18 mouse cellular contexts compared by ENCODE assay signal in the genomic region with DNA sequence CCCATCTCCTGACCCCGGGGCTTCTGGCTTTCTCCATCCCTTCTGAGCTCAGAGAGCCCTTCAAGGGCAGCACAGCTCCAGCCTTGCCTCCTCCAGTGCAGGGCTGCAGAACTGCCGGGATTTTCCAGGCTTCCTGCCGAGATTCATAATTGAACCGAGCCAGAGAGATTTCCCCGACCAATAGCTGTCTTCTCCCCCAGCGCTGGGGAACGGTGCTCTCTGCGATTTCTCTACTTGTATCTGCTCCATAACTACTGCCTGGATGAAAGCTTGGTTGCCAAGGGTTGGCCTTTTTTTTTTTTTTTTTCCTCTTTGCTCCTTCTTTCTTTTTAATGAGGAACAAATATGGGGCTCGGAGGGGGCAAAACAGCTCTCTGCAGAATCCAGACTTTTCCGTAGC. TPM values are rescaled to one million over a fixed set of nuclear protein-coding genes. Genes with fewer than 3 reads are reported as not detected.
DNase-seq lines count a peak whose midpoint lies in the region; ATAC-seq and TF ChIP-seq lines count a peak whose summit lies in the region.
"Had no signal": no experiment of that assay in that cellular context is flagged by ENCODE, and none has a peak within 500 bp of the region (broad histone marks: within the 10 kb centered on the region; RNA-seq: fewer than 3 reads in every experiment).

No protein-coding gene starts in this region.

- no peak overlapping the region for H3K9ac ChIP-seq in hindbrain, embryonic 14.5 days
- H3K9ac ChIP-seq in hindbrain, postnatal 0 days (replicated peaks; ENCODE audit: low read length): no peak overlapping the region
- H3K9ac ChIP-seq in neural tube, embryonic 15.5 days (replicated peaks): no peak overlapping the region
- H3K9ac ChIP-seq: heart, embryonic 12.5 days; lung, embryonic 14.5 days had no signal

- ATAC-seq in hindbrain, embryonic 14.5 days (ENCODE audit: low FRiP score): no peak
- ATAC-seq in hindbrain, postnatal 0 days: peak; percentile 46
- ATAC-seq in neural tube, embryonic 15.5 days (ENCODE audit: low FRiP score): no peak
- ATAC-seq in granulocyte monocyte progenitor cell, adult 5-6 weeks (replicated peaks; ENCODE audit: poor library complexity, severe bottlenecking): no peak
- ATAC-seq: intestine, postnatal 0 days had no signal

- H3K9me3 ChIP-seq in hindbrain, embryonic 14.5 days (ENCODE audit: control insufficient read depth, low read length): no peaks in the 10 kb centered on the region
- no peaks in the 10 kb centered on the region for H3K9me3 ChIP-seq in hindbrain, embryonic 10.5 days
- H3K9me3 ChIP-seq in hindbrain, postnatal 0 days (ENCODE audit: low read length): no peaks in the 10 kb centered on the region
- H3K9me3 ChIP-seq in neural tube, embryonic 15.5 days (replicated peaks): no peaks in the 10 kb centered on the region
- H3K9me3 ChIP-seq: heart, embryonic 12.5 days had no signal

- no peak for TF ChIP-seq CTCF in hindbrain, postnatal 0 days (IDR thresholded peaks at IDR 0.05; ENCODE audit: low read depth)

- H3K4me1 ChIP-seq in hindbrain, embryonic 14.5 days (replicated peaks; ENCODE audit: control insufficient read depth, insufficient read depth, low read length): peaks cover 59% of the 10 kb centered on the region
- H3K4me1 ChIP-seq in hindbrain, embryonic 10.5 days (replicated peaks): peaks cover 39% of the 10 kb centered on the region
- peaks cover 25% of the 10 kb centered on the region for H3K4me1 ChIP-seq in hindbrain, postnatal 0 days (ENCODE audit: insufficient read depth, low read length)
- H3K4me1 ChIP-seq in neural tube, embryonic 15.5 days: peaks cover 57% of the 10 kb centered on the region
- H3K4me1 ChIP-seq: heart, embryonic 12.5 days had no signal

- no peak overlapping the region for H3K4me2 ChIP-seq in hindbrain, embryonic 14.5 days (replicated peaks)
- no peak overlapping the region for H3K4me2 ChIP-seq in hindbrain, postnatal 0 days (ENCODE audit: low read depth, low read length)
- H3K4me2 ChIP-seq in neural tube, embryonic 15.5 days: no peak overlapping the region
- H3K4me2 ChIP-seq: heart, embryonic 12.5 days; lung, embryonic 14.5 days had no signal

- WGBS in hindbrain, embryonic 14.5 days: 27% methylated on average over 10 of the region's 10 CpGs
- WGBS in hindbrain, embryonic 10.5 days: 40% methylated on average over 10 of the region's 10 CpGs
- WGBS in hindbrain, postnatal 0 days: 15% methylated on average over 10 of the region's 10 CpGs
- 31% methylated on average over 10 of the region's 10 CpGs for WGBS in neural tube, embryonic 15.5 days

- peaks cover 4% of the 10 kb centered on the region; the same call in 1 of the 2 replicates for H3K36me3 ChIP-seq in hindbrain, embryonic 14.5 days (replicated peaks; ENCODE audit: control insufficient read depth, insufficient read depth)
- H3K36me3 ChIP-seq in hindbrain, embryonic 10.5 days: peaks cover 10% of the 10 kb centered on the region; the same call in 1 of the 2 replicates
- no peaks in the 10 kb centered on the region for H3K36me3 ChIP-seq in hindbrain, postnatal 0 days (ENCODE audit: insufficient read depth, low read length)
- 0 out of 2 replicates have a peak, but pooled peaks cover 9% of the 10 kb centered on the region for H3K36me3 ChIP-seq in neural tube, embryonic 15.5 days
- H3K36me3 ChIP-seq: heart, embryonic 12.5 days had no signal

- no peak overlapping the region for H3K4me3 ChIP-seq in hindbrain, embryonic 14.5 days (replicated peaks; ENCODE audit: low read length)
- H3K4me3 ChIP-seq in hindbrain, embryonic 10.5 days: no peak overlapping the region
- no peak overlapping the region for H3K4me3 ChIP-seq in hindbrain, postnatal 0 days (ENCODE audit: low read length)
- H3K4me3 ChIP-seq in neural tube, embryonic 15.5 days (replicated peaks): no peak overlapping the region
- H3K4me3 ChIP-seq: heart, embryonic 12.5 days had no signal

- DNase-seq in hindbrain, embryonic 14.5 days (ENCODE audit: low spot score): peak; percentile 57
- DNase-seq in hindbrain, embryonic 10.5 days (ENCODE audit: low spot score): no peak
- peak; percentile 47 for DNase-seq in retina, embryonic 14.5 days (ENCODE audit: low spot score)
- DNase-seq in retina, postnatal 1 day: no peak
- peak; percentile 62 for DNase-seq in hindbrain, postnatal 0 days (ENCODE audit: low spot score)
- no peak for DNase-seq in spleen, adult 12 weeks (ENCODE audit: low spot score)
- DNase-seq: adrenal gland, adult 2 months; cerebellum, adult 11-12 months; cerebellum, postnatal 25 days; heart, postnatal 4 days; lung, embryonic 14.5 days had no signal

- H3K27me3 ChIP-seq in hindbrain, embryonic 14.5 days (ENCODE audit: control insufficient read depth, insufficient read depth, low read length): no peaks in the 10 kb centered on the region
- 0 out of 2 replicates have a peak, but pooled peaks cover 6% of the 10 kb centered on the region for H3K27me3 ChIP-seq in hindbrain, embryonic 10.5 days (ENCODE audit: insufficient read depth, poor library complexity, severe bottlenecking)
- no peaks in the 10 kb centered on the region for H3K27me3 ChIP-seq in hindbrain, postnatal 0 days (ENCODE audit: insufficient read depth, low read length)
- H3K27me3 ChIP-seq in neural tube, embryonic 15.5 days (replicated peaks): no peaks in the 10 kb centered on the region

- H3K27ac ChIP-seq in hindbrain, embryonic 14.5 days: peak overlapping the region; percentile 63
- H3K27ac ChIP-seq in hindbrain, embryonic 10.5 days: no peak overlapping the region
- peak overlapping the region; percentile 64; the same call in 1 of the 2 replicates for H3K27ac ChIP-seq in hindbrain, postnatal 0 days
- H3K27ac ChIP-seq in neural tube, embryonic 15.5 days (replicated peaks): peak overlapping the region; percentile 86
- H3K27ac ChIP-seq: stomach, postnatal 0 days had no signal

RNA-seq across cellular contexts. Expression of gene Cacng4, which starts 34.4 kb away (rescaled TPM):
- polyA plus RNA-seq in hindbrain, embryonic 14.5 days (2014; fragmentation: Nextera tagmentation; extraction: Ambion mirVana): 58.2 and 63.1 TPM in 2 replicates
- polyA plus RNA-seq in hindbrain, embryonic 10.5 days (2016; fragmentation: Nextera tagmentation; extraction: Ambion mirVana): 8.9 and 15.7 TPM in 2 replicates
- 79.8 and 88.4 TPM in 2 replicates for total RNA-seq in hindbrain, postnatal 0 days (2014; rRNA removed)
- 43.8 and 46.4 TPM in 2 replicates for polyA plus RNA-seq in hindbrain, postnatal 0 days (2015; fragmentation: Nextera tagmentation; extraction: Ambion mirVana)
- polyA plus RNA-seq in neural tube, embryonic 15.5 days (2015; fragmentation: Nextera tagmentation; extraction: Ambion mirVana): 43.2 and 52.5 TPM in 2 replicates
- total RNA-seq in granulocyte monocyte progenitor cell, adult 5-6 weeks (2014; fragmentation: Nextera tagmentation): not detected in 2 replicates
- not detected in 2 replicates for total RNA-seq in granulocyte monocyte progenitor cell, adult 5-6 weeks (2017)
- total RNA-seq: liver, adult 2 months had no signal
- polyA plus RNA-seq: liver, adult 2 months had no signal

RNA-seq across cellular contexts. Expression of gene Cacng1, which starts 43.7 kb away (rescaled TPM):
- polyA plus RNA-seq in hindbrain, embryonic 14.5 days (2014; fragmentation: Nextera tagmentation; extraction: Ambion mirVana): 0.17 and 0.52 TPM in 2 replicates
- 0.16 and 0.26 TPM in 2 replicates for polyA plus RNA-seq in hindbrain, embryonic 10.5 days (2016; fragmentation: Nextera tagmentation; extraction: Ambion mirVana)
- total RNA-seq in hindbrain, postnatal 0 days (2014; rRNA removed): 0.89 and 1.1 TPM in 2 replicates
- polyA plus RNA-seq in hindbrain, postnatal 0 days (2015; fragmentation: Nextera tagmentation; extraction: Ambion mirVana): 0.66 and 0.68 TPM in 2 replicates
- polyA plus RNA-seq in neural tube, embryonic 15.5 days (2015; fragmentation: Nextera tagmentation; extraction: Ambion mirVana): 1.0 and 1.9 TPM in 2 replicates
- total RNA-seq in granulocyte monocyte progenitor cell, adult 5-6 weeks (2014; fragmentation: Nextera tagmentation): not detected in 2 replicates
- not detected in 2 replicates for total RNA-seq in granulocyte monocyte progenitor cell, adult 5-6 weeks (2017)
- total RNA-seq: adrenal gland, adult 2 months; layer of hippocampus, adult 18-20 months; liver, adult 2 months had no signal
- polyA plus RNA-seq: heart, embryonic 12.5 days had no signal

Comparison
In these comparisons a context has a peak if more than half of its experiments do, and no peak if none do; other contexts are left out.
1. DNase-seq: peak in hindbrain, embryonic 14.5 days (single experiment), retina, embryonic 14.5 days (single experiment) and hindbrain, postnatal 0 days (single experiment); none in hindbrain, embryonic 10.5 days (single experiment), retina, postnatal 1 day (single experiment) and spleen, adult 12 weeks (single experiment).